Mouse (Mus musculus): Measurements from ENCODE around the gene Pnkp. TPM values are rescaled to one million over a fixed set of nuclear protein-coding genes. Genes with fewer than 3 reads are reported as not detected.

Gene Pnkp
- polyA plus RNA-seq, 1 experiment, result 53.4 TPM

GRCm38 (mm10) chr7:44839171-44839490, 17.8 kb upstream of the Pnkp start:
- Histone ChIP-seq H3K36me3 (ENCODE audit: control insufficient read depth, insufficient read depth, low read length) (no peaks in the 10 kb centered on the region; the same call in 1 of the 2 replicates), H3K27me3 (replicated peaks; ENCODE audit: control insufficient read depth, insufficient read depth, low read length) (no peaks in the 10 kb centered on the region), H3K27ac (ENCODE audit: insufficient read depth, low read depth, low read length) (no peak overlapping the region), H3K4me1 (ENCODE audit: control insufficient read depth, insufficient read depth, low read length) (no peaks in the 10 kb centered on the region), H3K4me3 (ENCODE audit: insufficient read depth, low read depth, low read length) (no peak overlapping the region)
- 45% methylated on average over 11 of the region's 11 CpGs for WGBS
- no peak for DNase-seq
- TF ChIP-seq POLR2A (IDR thresholded peaks at IDR 0.05; ENCODE audit: low read depth, low read length) (no peak), CTCF (conservative IDR thresholded peaks at IDR 0.05; ENCODE audit: insufficient read depth, insufficient read length, low read depth, low read length) (no peak)

- DNase-seq, result peak; percentile 36
- H3K4me3 ChIP-seq (ENCODE audit: insufficient read depth, low read depth, low read length), result peak overlapping the region; percentile 24; the same call in 1 of the 2 replicates
- no peaks in the 10 kb centered on the region; the same call in 1 of the 2 replicates for H3K36me3 ChIP-seq (ENCODE audit: control insufficient read depth, insufficient read depth, low read length)
- no peak overlapping the region for H3K27ac ChIP-seq (ENCODE audit: insufficient read depth, low read depth, low read length)
- H3K4me1 ChIP-seq (ENCODE audit: control insufficient read depth, insufficient read depth, low read length), result no peaks in the 10 kb centered on the region
- no peaks in the 10 kb centered on the region for H3K27me3 ChIP-seq (replicated peaks; ENCODE audit: control insufficient read depth, insufficient read depth, low read length)
- WGBS, result 7% methylated on average over 58 of the region's 58 CpGs
- TF ChIP-seq POLR2A (IDR thresholded peaks at IDR 0.05; ENCODE audit: low read depth, low read length) (no peak), CTCF (conservative IDR thresholded peaks at IDR 0.05; ENCODE audit: insufficient read depth, insufficient read length, low read depth, low read length) (no peak)
These were observed 17.3 kb upstream of the Pnkp start for GRCm38 (mm10) chr7:44839491-44840191.

GRCm38 (mm10) chr7:44840426-44840825, 16.5 kb upstream of the Pnkp start:
- no peak overlapping the region for H3K4me3 ChIP-seq (ENCODE audit: insufficient read depth, low read depth, low read length)
- H3K36me3 ChIP-seq (ENCODE audit: control insufficient read depth, insufficient read depth, low read length), result no peaks in the 10 kb centered on the region; the same call in 1 of the 2 replicates
- no peaks in the 10 kb centered on the region for H3K27me3 ChIP-seq (replicated peaks; ENCODE audit: control insufficient read depth, insufficient read depth, low read length)
- TF ChIP-seq POLR2A (IDR thresholded peaks at IDR 0.05; ENCODE audit: low read depth, low read length) (no peak), CTCF (conservative IDR thresholded peaks at IDR 0.05; ENCODE audit: insufficient read depth, insufficient read length, low read depth, low read length) (no peak)
- no peak for DNase-seq
- H3K27ac ChIP-seq (ENCODE audit: insufficient read depth, low read depth, low read length), result no peak overlapping the region
- WGBS, result 61% methylated on average over 14 of the region's 14 CpGs
- no peaks in the 10 kb centered on the region for H3K4me1 ChIP-seq (ENCODE audit: control insufficient read depth, insufficient read depth, low read length)

GRCm38 (mm10) chr7:44841825-44842463, 15.0 kb upstream of the Pnkp start:
- Histone ChIP-seq H3K36me3 (ENCODE audit: control insufficient read depth, insufficient read depth, low read length) (peaks cover 4% of the 10 kb centered on the region; the same call in 1 of the 2 replicates), H3K27me3 (replicated peaks; ENCODE audit: control insufficient read depth, insufficient read depth, low read length) (no peaks in the 10 kb centered on the region), H3K4me3 (ENCODE audit: insufficient read depth, low read depth, low read length) (no peak overlapping the region), H3K4me1 (ENCODE audit: control insufficient read depth, insufficient read depth, low read length) (no peaks in the 10 kb centered on the region), H3K27ac (ENCODE audit: insufficient read depth, low read depth, low read length) (no peak overlapping the region)
- TF ChIP-seq CTCF (conservative IDR thresholded peaks at IDR 0.05; ENCODE audit: insufficient read depth, insufficient read length, low read depth, low read length), result no peak
- no peak for TF ChIP-seq POLR2A (IDR thresholded peaks at IDR 0.05; ENCODE audit: low read depth, low read length)
- no peak for DNase-seq
- 83% methylated on average over 8 of the region's 8 CpGs for WGBS

- H3K27ac ChIP-seq (ENCODE audit: insufficient read depth, low read depth, low read length), result no peak overlapping the region
- no peaks in the 10 kb centered on the region for H3K27me3 ChIP-seq (replicated peaks; ENCODE audit: control insufficient read depth, insufficient read depth, low read length)
- 94% methylated on average over 10 of the region's 10 CpGs for WGBS
- no peak for TF ChIP-seq CTCF (conservative IDR thresholded peaks at IDR 0.05; ENCODE audit: insufficient read depth, insufficient read length, low read depth, low read length)
- no peak for TF ChIP-seq POLR2A (IDR thresholded peaks at IDR 0.05; ENCODE audit: low read depth, low read length)
- H3K36me3 ChIP-seq (ENCODE audit: control insufficient read depth, insufficient read depth, low read length), result peaks cover 4% of the 10 kb centered on the region; the same call in 1 of the 2 replicates
- H3K4me3 ChIP-seq (ENCODE audit: insufficient read depth, low read depth, low read length), result no peak overlapping the region
- peaks cover 8% of the 10 kb centered on the region; the same call in 1 of the 2 replicates for H3K4me1 ChIP-seq (ENCODE audit: control insufficient read depth, insufficient read depth, low read length)
- DNase-seq, result no peak
These were observed 11.9 kb upstream of the Pnkp start for GRCm38 (mm10) chr7:44845006-44845405.

- Histone ChIP-seq H3K27ac (ENCODE audit: insufficient read depth, low read depth, low read length) (no peak overlapping the region), H3K4me3 (ENCODE audit: insufficient read depth, low read depth, low read length) (no peak overlapping the region), H3K27me3 (replicated peaks; ENCODE audit: control insufficient read depth, insufficient read depth, low read length) (no peaks in the 10 kb centered on the region), H3K4me1 (ENCODE audit: control insufficient read depth, insufficient read depth, low read length) (peaks cover 17% of the 10 kb centered on the region), H3K36me3 (ENCODE audit: control insufficient read depth, insufficient read depth, low read length) (peaks cover 4% of the 10 kb centered on the region; the same call in 1 of the 2 replicates)
- no peak for DNase-seq
- TF ChIP-seq POLR2A (IDR thresholded peaks at IDR 0.05; ENCODE audit: low read depth, low read length) (no peak), CTCF (conservative IDR thresholded peaks at IDR 0.05; ENCODE audit: insufficient read depth, insufficient read length, low read depth, low read length) (no peak)
- 93% methylated on average over 7 of the region's 7 CpGs for whole genome bisulfite sequencing
These were observed 10.1 kb upstream of the Pnkp start for GRCm38 (mm10) chr7:44846804-44847203.

GRCm38 (mm10) chr7:44847772-44848171, 9.2 kb upstream of the Pnkp start:
- no peak for TF ChIP-seq CTCF (conservative IDR thresholded peaks at IDR 0.05; ENCODE audit: insufficient read depth, insufficient read length, low read depth, low read length)
- TF ChIP-seq POLR2A (IDR thresholded peaks at IDR 0.05; ENCODE audit: low read depth, low read length), result no peak
- Histone ChIP-seq H3K4me3 (ENCODE audit: insufficient read depth, low read depth, low read length) (peak overlapping the region; percentile 77), H3K36me3 (ENCODE audit: control insufficient read depth, insufficient read depth, low read length) (0 out of 2 replicates have a peak, but pooled peaks cover 4% of the 10 kb centered on the region), H3K27me3 (replicated peaks; ENCODE audit: control insufficient read depth, insufficient read depth, low read length) (no peaks in the 10 kb centered on the region), H3K27ac (ENCODE audit: insufficient read depth, low read depth, low read length) (no peak overlapping the region), H3K4me1 (ENCODE audit: control insufficient read depth, insufficient read depth, low read length) (peaks cover 17% of the 10 kb centered on the region)
- no peak for DNase-seq
- 45% methylated on average over 5 of the region's 5 CpGs for WGBS
